Mouse (Mus musculus) embryonic fibroblast, embryonic 13.5 days (primary cell): Measurements from ENCODE around the gene Foxb1.

Source experiments
- CTCF ChIP-seq: IDR thresholded peaks from 2 replicates; pipeline ENCODE4 v1.5.1; 2011; ENCODE audit warnings: mild to moderate bottlenecking, control low read depth, low read length, moderate library complexity, borderline replicate concordance; ENCODE audit not compliant: insufficient read depth
- POLR2A ChIP-seq: IDR thresholded peaks from 2 replicates; pipeline ENCODE4 v1.6.1; 2011; ENCODE audit warnings: low read depth, mild to moderate bottlenecking, control low read depth, low read length, moderate library complexity

DNA sequence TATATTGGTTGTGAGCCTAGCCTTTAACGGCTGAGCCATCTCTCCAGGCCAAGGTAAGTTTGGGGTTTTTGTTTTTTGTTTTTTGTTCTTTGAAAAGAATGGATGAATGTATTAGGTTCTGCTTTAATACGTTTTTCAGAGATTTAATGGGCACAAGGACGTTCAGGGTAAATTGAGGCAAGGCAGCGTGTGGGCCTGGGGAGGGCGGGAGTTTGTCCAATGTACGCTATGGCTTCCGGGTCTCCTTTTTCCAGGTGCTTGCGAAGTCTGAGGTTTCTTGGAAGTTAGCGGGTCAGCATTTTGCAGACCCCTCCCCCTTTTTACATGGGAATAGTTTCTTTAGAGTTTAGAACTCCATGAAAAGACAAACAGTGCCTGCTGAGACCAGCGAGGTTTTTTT is 829 bp upstream of the Foxb1 start:
- no peak for TF ChIP-seq POLR2A
- TF ChIP-seq CTCF = no peak
